Mouse (Mus musculus): ENCODE results near the gene Abhd18. TPM values are rescaled to one million over a fixed set of nuclear protein-coding genes. Genes with fewer than 3 reads are reported as not detected.
"Not testable (repeated sequence)": the region's sequence is repeated elsewhere in the genome, so short reads cannot be mapped to it uniquely, and the experiment has no call there.

Gene Abhd18
- polyA plus RNA-seq (2012; rRNA removed), result 3.5 and 3.8 TPM in 2 replicates

DNA sequence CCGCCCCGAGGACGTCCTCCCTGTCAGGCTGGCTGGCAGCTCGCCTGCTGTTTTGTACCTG, at the start of gene Abhd18:
Abhd18 (plus strand) TSS at position 14 of the 61 bp plus-strand sequence.
- DNase-seq (ENCODE audit: low read depth), result not testable (repeated sequence)

DNA sequence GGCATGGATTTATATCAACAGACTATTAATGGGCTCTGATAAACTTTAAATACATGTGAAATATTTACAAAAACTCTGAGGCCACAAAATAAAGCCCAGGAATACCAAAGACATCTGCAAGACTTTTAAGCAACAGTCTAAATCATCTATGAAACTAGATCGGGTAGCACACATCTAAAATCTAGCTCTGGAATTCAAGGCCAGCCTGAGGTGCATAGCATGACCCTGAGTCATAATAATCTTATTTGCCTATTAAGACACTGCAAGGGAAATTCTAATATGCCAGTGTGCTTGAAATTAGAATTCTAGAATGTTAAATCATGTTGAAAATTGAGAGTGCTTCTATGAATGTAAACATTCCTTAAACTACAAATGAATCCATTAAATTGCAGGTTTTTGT, 48.7 kb upstream of the Abhd18 start:
- DNase-seq (ENCODE audit: low read depth), result no peak

DNA sequence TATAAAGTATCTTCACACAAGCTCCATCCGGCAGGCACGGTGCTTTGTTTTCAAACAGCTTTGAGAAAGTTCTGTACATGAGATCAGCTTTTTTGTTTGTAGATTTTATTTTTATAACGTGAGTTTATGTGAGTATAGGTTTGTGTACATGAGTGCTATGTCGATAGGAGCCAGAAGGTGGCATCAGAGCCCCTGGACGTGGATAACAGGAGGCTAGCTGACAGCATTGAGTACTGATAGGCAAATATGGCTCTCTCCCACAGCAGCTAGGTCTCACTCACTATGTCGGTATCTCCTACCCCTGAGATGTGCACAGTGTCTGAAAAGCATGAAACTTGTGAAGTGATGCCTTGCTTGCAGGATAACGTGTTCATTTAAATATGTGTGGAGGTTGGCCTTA, 48.3 kb upstream of the Abhd18 start:
- DNase-seq (ENCODE audit: low read depth), result no peak

DNA sequence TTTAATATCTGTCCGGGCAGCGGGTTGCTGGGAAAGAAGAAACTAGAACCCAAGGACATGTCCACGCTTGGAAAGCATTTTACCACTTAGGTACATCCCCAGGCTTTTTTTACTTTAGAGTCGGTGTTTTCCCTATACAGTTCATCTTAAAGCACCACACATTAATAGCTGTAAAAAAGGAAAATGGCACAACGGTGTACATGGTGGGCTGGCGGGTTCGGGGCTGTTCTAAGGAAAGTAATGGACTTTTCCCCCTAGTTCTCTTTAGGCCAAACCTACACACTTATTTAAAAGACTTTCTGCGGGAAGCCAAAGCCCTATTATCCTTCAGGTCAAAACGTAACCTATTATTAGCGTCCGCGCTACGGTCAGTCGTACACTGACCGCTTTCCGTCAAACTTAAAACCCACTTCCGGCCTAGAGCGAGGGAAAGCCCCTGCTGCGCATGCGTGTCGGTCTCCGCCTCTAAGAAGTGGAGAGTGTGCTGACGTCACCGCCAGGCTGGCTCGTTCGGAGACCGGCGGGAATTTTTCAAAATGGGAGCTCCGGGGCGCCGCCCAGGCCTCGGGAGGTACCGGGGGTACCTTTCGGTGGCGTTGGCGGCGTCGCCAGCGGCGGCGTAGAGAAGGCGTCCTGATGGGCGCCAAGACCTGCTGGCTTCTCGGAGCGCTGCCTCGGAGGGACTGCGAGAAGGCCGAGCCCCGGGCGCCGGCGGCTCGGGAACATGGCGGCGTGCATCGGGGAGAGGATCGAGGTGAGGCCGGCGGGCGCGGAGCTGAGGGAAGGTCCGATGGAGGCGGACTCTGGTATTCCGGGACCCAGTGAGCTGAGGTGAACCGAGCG, 47.0 kb upstream of the Abhd18 start, which contains the start of gene Plk4:
Plk4 (plus strand) TSS at position 490 of the 843 bp plus-strand sequence.
- DNase-seq (ENCODE audit: low read depth), result peak; percentile 62

DNA sequence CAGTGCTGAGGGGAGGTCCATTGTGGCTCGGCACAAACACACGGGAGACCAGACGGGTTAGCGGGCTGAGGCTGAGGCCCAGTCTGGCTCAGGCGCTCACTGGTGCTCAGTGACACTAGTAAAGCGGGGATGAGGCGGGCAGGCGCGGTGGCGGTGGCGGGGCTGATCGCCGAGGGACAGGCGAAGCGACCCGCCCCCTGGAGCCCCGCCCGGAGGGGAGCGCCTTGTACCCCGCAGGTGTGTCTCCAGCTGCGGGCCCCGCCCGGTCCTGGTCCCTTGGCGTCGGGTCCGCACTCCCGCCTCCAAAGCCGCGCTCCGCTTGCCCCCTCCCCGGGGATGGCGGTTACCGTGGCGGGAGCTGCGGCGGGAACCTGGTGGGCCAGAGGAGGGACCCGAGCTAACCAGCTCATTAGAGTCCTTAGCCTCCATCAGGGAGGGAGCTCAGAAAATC, 46.4 kb upstream of the Abhd18 start:
- DNase-seq (ENCODE audit: low read depth), result no peak

DNA sequence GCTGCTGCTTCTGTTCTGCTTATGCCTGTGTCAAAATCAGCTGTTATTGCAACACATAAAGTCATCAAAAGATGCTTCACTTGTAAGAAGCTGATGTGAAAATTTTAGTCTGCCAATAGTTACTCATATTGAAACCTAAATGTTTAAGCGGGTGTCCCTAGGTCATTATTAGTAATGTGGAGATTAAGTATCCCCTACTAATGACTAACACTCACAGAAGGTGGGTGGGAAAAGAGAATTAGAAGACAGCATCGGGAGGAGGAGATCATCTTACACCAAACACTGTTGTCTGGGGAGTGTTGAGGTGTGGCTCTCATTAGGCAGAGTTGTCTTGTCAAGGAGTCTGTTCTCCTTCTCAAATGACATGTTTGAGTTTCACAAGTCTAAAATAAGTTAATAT, 39.9 kb upstream of the Abhd18 start:
- DNase-seq (ENCODE audit: low read depth), result no peak

DNA sequence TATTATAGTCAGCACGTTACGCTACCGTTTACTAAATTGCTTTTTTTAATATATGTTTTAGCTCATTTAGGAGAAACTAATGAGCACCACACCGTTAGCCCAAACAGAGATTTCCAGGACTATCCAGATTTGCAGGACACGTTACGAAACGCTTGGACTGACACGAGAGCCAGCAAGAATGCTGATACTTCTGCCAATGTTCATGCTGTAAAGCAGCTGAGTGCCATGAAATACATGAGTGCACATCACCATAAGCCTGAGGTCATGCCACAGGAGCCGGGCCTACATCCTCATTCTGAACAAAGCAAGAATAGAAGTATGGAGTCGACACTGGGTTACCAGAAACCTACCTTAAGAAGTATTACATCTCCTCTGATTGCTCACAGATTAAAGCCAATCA, 38.1 kb upstream of the Abhd18 start:
- DNase-seq (ENCODE audit: low read depth), result no peak

DNA sequence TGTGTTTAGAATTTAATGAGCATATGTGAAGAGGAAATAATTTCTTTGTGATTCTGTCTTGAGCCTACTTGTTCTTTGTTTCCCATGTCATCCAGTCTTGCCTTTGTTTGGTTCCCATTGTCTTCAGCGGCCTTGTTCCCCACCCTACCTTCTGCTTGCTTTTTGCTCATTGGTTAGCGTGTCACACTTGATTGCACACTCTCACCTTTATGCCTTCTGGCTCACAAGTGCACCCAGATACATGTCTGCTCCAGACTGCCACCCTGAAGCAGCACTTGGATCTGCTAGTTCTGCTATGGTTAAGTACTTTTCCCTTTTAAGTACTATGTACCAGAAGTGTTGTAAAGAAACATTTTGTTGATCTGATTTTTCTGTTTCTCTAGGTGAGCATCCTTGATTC, 36.9 kb upstream of the Abhd18 start:
- DNase-seq (ENCODE audit: low read depth), result no peak

DNA sequence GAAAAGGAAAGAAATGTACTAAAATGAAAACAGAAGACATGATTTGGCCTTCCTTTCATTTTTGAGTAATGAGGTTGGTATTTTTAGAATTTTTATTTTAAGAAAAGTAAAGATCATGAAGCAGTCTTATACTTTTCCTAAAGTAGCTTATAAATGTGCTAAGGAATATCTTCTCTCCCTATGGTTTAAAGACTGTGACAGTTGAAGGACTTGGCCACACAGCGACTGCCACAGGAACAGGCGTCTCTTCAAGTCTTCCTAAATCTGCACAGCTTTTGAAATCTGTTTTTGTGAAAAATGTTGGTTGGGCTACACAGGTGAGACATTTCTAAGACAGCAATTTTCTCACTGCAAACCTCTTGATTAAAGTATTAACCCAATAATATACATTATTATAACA, 33.5 kb upstream of the Abhd18 start:
- DNase-seq (ENCODE audit: low read depth), result no peak

DNA sequence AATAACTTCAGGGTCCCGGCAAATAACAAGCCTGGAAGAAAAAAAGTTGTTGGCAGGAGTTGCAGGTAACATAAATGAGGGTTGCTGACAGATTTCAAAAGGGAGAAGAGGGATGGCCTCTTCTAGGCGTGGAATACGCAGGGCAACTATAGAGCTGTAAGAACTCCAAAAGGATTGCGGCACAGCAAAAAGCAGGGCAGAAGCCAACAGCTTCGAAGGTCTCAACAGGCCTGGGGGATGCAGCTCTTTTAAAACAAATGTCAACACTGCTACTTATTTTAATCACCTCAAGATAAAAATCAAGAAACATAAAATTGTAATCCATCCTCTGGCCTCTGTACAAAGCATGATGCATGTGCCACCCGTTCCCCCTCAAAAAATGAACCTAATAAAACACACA, 1.2 kb upstream of the Abhd18 start:
- peak; percentile 31 for DNase-seq (ENCODE audit: low read depth)

DNA sequence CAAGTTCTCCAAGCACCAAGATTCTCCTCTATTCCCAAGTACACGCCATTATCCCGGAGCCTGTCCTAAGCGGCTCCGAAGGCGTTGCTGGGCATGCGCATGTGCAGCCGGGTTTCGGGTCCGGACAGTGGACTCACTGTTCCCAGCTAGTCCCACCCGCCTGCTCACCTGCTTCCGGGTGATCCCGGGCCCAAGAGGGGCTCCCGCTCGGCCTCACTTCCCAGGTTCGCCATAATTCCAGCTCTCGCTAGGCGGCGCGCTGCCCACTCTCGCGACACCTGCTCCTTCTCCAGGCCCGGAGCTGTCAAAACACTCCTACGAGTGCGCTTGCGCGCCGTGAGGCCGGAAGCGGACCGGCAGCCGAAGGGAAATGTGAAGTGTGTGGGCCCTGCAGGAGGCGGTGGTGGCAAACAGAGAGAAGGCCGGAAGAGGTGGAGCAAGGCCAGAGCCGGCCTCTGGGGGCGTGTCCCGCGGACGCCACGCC, 255 bp upstream of the Abhd18 start, which contains the start of gene Mfsd8:
Mfsd8 (minus strand) TSS at position 414 of the 484 bp plus-strand sequence.
- peak; percentile 57 for DNase-seq (ENCODE audit: low read depth)

DNA sequence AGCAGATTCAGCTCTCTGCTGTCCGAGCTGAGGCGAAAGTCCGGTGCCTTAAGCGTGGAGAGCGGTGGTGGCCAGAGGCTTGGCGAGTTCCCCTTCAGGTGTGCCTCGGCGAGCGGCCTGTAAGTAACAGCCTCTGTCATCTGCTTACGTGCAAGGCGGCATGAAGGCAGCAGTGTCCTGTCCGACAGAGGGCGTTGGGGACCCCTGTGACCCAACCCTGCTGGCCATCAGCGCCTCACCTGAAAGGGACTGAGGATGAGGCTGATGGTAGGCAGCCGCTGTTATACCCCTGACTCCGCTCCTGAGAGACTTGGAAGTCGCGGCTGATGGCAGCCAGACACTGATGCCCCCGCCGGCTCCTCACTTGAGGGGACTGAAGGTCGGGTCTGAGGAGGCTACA, 248 bp downstream of the Abhd18 start:
- DNase-seq (ENCODE audit: low read depth), result not testable (repeated sequence)

DNA sequence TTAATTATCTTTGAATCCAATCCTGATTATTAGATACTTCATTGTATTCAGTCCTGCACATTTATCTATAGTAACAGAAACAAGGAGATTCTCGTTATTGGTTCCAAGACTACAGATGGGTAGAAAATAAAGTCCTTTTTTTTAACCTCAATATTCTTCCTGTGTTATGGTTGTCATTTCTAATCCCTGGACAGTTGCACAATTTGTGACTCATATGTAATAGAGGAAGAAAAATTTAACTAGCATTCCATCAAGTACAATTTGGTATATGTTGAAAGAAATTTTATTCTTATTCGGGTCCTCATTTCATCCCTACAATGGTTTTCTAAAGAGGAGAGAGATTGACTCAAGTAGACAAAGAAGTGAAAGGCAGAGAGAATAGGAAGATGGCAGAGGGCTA, 1.2 kb downstream of the Abhd18 start:
- not testable (repeated sequence) for DNase-seq (ENCODE audit: low read depth)

DNA sequence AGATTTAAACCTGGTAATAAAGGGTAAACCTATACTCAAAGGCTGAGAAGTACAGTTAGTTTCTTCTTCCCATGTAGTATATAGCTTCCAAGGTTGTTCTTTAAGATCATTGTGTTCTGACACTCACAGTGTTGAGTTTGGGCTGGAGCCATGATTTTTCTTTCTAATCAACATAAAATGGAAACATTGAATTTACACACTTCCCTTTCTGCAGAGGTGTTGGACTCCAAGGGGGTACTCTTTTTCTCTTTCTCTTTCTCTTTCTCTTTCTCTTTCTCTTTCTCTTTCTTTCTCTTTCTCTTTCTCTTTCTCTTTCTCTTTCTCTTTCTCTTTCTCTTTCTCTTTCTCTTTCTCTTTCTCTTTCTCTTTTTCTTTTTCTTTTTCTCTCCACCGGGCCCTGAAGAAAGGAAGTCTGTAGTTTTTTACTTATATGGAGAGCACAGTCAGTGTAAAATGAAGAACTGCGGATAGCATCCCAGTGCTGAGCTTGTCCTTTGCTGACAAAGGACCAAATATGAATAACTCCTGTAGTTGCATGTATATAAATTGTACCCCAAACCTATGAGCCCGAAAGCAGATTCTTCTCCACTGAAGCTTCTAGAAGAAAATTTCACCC, 6.5 kb downstream of the Abhd18 start:
- not testable (repeated sequence) for DNase-seq (ENCODE audit: low read depth)

DNA sequence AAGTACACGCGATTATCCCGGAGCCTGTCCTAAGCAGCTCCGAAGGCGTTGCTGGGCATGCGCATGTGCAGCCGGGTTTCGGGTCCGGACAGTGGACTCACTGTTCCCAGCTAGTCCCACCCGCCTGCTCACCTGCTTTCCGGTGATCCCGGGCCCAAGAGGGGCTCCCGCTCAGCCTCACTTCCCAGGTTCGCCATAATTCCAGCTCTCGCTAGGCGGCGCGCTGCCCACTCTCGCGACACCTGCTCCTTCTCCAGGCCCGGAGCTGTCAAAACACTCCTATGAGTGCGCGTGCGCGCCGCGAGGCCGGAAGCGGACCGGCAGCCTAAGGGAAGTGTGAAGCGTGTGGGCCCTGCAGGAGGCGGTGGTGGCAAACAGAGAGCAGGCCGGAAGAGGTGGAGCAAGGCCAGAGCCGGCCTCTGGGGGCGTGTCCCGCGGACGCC, 47.1 kb downstream of the Abhd18 start:
- DNase-seq (ENCODE audit: low read depth), result peak; percentile 63

DNA sequence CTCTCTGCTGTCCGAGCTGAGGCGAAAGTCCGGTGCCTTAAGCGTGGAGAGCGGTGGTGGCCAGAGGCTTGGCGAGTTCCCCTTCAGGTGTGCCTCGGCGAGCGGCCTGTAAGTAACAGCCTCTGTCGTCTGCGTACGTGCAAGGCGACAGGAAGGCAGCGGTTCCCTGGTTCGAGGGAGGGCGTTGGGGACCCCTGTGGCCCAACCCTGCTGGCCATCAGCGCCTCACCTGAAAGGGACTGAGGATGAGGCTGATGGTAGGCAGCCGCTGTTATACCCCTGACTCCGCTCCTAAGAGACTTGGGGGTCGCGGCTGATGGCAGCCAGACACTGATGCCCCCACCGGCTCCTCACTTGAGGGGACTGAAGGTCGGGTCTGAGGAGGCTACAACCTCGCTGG, 47.6 kb downstream of the Abhd18 start:
- DNase-seq (ENCODE audit: low read depth), result not testable (repeated sequence)

DNA sequence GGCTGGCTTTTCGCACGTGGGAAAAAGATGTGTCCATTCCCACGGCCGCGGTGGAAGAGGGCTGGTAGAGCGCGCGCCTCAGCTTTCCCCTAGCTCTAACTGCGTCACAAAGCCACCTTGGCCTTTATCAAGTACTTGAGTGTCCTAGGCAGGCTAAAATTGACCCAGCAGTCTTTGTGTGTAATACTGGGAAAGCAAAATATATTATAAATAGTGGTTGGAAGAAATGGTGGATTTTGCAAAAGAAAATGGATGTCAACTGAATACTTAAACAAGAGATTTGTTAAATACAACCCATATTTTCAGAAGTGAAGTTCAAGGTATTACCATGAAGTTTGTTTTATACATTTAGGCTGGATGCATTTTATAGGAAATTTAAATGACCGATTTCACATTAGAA, 55.7 kb downstream of the Abhd18 start, which contains the start of gene 1700034I23Rik:
1700034I23Rik (minus strand) TSS at position 101 of the 400 bp plus-strand sequence.
- DNase-seq (ENCODE audit: low read depth), result not testable (repeated sequence)

DNA sequence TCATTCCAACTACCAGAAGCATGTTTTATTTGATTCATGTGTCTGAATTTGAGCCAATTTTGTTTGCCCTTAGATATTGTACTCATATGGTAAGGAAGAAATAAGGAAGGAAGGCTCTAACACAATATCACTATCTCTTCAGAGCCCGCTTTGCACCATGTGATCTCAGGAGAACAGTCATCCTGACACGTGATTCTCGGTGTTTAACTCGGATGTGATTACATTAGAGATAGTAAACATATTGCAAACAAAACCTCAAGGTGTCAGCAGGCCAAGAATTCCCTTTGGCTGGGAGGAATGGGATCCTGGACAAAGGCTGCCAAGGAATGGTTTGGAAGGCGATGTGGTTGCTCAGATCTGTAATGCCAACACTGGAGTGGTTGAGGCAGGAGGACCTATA, 91.4 kb downstream of the Abhd18 start:
- DNase-seq (ENCODE audit: low read depth), result no peak

DNA sequence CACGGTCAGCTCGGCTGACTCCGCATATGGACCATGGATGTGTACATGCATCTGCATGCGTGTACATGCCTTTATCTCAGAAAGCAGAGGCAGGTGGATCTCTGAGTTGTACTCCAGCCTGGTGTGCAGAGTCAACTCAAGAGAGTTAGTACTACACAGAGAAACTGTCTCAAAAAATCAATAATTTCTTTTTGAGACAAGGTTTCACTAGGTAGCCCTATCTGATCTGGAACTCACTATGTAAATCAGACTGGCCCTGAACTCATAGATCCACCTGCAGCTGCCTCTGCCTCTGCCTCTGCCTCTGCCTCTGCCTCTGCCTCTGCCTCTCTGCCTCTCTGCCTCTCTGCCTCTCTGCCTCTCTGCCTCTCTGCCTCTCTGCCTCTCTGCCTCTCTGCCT, 91.8 kb downstream of the Abhd18 start:
- no peak for DNase-seq (ENCODE audit: low read depth)

DNA sequence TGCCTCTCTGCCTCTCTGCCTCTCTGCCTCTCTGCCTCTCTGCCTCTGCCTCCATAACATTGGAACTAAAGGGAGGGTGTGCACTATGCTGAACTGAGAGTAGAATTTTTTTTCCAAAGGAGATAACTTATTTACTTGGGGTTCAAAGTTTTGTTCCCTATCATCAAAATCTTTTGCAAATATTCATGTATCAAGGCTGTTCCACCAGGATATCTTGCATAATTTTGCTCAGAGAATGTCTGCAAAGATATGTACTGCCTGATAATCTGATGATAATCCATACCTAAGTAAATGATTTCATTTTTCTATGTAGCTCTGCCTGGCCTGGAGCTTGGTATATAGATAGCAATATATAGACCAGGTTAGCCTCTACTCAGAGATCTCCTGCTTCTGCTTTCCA, 92.2 kb downstream of the Abhd18 start:
- no peak for DNase-seq (ENCODE audit: low read depth)

DNA sequence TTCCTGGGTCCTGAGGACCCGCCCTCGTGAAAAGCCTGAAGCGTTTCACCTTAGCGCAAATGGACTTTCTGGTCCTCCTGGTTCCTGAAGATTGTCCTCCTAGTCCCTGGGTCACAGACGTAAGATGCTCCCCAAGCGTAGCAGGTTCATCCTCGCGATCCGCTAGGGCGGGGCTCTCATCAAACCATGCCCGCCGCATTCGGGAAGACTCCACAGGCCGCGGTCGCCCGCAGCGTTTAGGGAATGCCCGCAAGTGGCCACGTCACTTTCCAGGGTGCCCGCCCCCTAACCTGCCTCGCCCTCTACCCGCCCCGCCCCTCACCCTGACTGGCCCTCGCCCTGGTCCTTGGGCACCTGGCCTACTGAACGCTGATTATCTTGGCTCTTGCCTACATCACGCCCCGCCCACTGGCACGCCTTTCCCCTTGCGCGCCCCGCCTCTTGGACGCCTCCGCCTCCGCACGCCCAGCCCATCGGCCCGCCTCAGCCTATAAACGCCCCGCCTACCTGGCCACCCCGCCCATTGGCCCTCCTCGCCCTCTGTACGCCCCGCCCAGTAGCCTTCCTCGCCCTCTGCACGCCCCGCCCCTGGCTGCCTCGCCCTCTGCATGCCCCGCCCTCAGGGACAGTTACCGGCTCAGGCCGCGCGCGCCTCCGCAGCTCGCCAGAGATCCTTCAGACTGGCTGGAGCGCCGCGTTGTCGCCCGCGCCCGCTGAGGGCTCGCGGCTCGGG, 102.6 kb downstream of the Abhd18 start, which contains the start of gene Larp1b:
Larp1b (plus strand) TSS at position 659 of the 733 bp plus-strand sequence.
- DNase-seq (ENCODE audit: low read depth), result no peak

DNA sequence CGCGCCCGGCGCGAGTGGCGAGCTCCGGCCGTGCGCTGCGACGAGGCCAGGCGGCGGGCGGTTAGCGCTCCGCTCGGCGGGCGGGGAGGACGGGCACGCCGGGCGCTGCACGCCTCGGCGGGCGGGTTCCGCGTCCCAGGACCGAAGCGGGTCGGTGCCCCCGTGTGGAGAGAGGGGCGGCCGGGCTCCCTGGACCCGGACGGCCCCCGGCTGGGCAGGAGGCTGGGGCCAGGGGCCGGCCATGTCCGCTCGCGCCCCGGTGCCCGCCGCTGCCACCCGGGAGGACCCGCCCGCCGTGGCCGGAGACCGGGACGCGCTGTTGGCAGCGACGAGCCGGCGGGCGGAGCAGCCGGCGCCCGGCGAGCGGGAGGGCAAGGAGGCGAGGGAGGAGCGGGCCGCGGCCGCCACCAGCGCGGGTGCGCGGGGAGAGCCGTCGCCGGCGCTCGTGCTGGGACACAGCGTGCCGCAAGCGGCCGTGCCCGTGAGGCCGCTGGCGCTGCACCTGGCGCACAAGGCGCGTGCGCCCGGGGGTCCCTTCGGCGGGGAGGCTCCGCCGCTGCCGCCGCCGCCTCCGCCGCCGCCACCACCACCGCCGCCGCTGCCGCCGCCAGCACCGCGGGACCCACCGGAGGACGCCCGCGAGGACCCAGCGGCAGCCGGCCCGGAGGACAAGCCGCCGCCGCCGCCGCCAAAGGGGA, 103.3 kb downstream of the Abhd18 start:
- no peak for DNase-seq (ENCODE audit: low read depth)
